Mouse (Mus musculus): ENCODE measurements at regions not wholly inside any gene's neighbourhood (a gene's known extent, or its start where the extent isn't known, plus 50 kb on each side); places are given as distances from the start of the nearest gene placed in this dataset.

DNA sequence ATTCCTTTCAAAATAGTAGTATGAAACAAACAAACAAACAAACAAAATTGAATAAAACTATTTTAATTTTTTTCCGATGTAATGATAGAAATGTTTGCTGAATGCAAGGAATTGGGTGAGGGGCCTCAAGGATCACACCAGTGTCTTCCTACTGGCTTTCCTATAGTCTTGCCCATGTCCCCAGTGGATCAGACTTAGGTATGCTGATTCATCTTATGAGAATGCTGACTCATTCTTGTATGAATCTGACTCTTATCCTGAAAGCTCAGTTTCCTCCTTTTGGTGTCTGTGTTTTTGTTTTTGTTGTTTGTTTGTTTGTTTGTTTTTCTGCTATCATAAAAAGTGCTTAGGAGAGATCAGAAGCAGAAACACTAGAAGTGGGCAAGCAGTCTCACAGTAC, 491.7 kb upstream of the Marcks start:
- H3K4me3 ChIP-seq (ENCODE audit: control insufficient read depth in 1 of 2, insufficient read depth in 1 of 2, low read depth in 2 of 2, low read length in 2 of 2) = no peak overlapping the region
- H3K27me3 ChIP-seq (ENCODE audit: control insufficient read depth in 1 of 2, insufficient read depth in 2 of 2, low read length in 2 of 2) = no peaks in the 10 kb centered on the region
- no peaks in the 10 kb centered on the region for H3K9me3 ChIP-seq (replicated peaks; ENCODE audit: insufficient read depth, low read length)
- H3K27ac ChIP-seq (ENCODE audit: control insufficient read depth, low read depth, low read length) = no peak overlapping the region
- no peaks in the 10 kb centered on the region for H3K36me3 ChIP-seq (ENCODE audit: control insufficient read depth in 1 of 2, insufficient read depth in 2 of 2, low read length in 2 of 2)
- H3K79me2 ChIP-seq (ENCODE audit: control insufficient read depth, insufficient read depth, low read length, poor library complexity) = no peaks in the 10 kb centered on the region
- no peak for TF ChIP-seq EP300 (IDR thresholded peaks at IDR 0.05; ENCODE audit: low read depth in 1 of 2, low read length in 2 of 2)
- TF ChIP-seq GABPA (IDR thresholded peaks at IDR 0.05; ENCODE audit: low read depth, low read length) = no peak
- TF ChIP-seq CTCF (IDR thresholded peaks at IDR 0.05 in 2 of 3, conservative IDR thresholded peaks at IDR 0.05 in 1 of 3; ENCODE audit: control insufficient read depth in 1 of 3, insufficient read depth in 1 of 3, low read depth in 2 of 3, low read length in 3 of 3, poor library complexity in 1 of 3, severe bottlenecking in 1 of 3) = no peak
- no peak for TF ChIP-seq UBTF (IDR thresholded peaks at IDR 0.05; ENCODE audit: borderline replicate concordance, insufficient read depth, low read depth, low read length)
- no peak for TF ChIP-seq MXI1 (IDR thresholded peaks at IDR 0.05; ENCODE audit: low read depth, low read length)
- TF ChIP-seq ZMIZ1 (IDR thresholded peaks at IDR 0.05; ENCODE audit: low read depth, low read length) = no peak
- TF ChIP-seq TBP (IDR thresholded peaks at IDR 0.05; ENCODE audit: low read depth, low read length) = no peak
- no peak for TF ChIP-seq RAD21 (IDR thresholded peaks at IDR 0.05; ENCODE audit: low read depth, low read length)
- TF ChIP-seq NRF1 (IDR thresholded peaks at IDR 0.05; ENCODE audit: insufficient read depth, low read depth, low read length, poor library complexity, severe bottlenecking) = no peak
- no peak for TF ChIP-seq USF1 (IDR thresholded peaks at IDR 0.05; ENCODE audit: low read depth, low read length)
- TF ChIP-seq BHLHE40 (IDR thresholded peaks at IDR 0.05; ENCODE audit: borderline replicate concordance, low read depth, low read length) = no peak
- TF ChIP-seq USF2 (IDR thresholded peaks at IDR 0.05; ENCODE audit: borderline replicate concordance in 1 of 2, insufficient read depth in 1 of 2, low read depth in 1 of 2, low read length in 2 of 2) = no peak
- no peak for TF ChIP-seq MYB (IDR thresholded peaks at IDR 0.05; ENCODE audit: low read depth, low read length)
- TF ChIP-seq POLR2AphosphoS2 (IDR thresholded peaks at IDR 0.05; ENCODE audit: low read length) = no peak
- no peak for TF ChIP-seq ZC3H11A (IDR thresholded peaks at IDR 0.05; ENCODE audit: low read depth, low read length)
- H3K9ac ChIP-seq (ENCODE audit: control insufficient read depth, low read depth, low read length, poor library complexity, severe bottlenecking) = no peak overlapping the region
- no peak for DNase-seq (ENCODE audit: low read depth, low spot score)
- no peaks in the 10 kb centered on the region for H3K4me1 ChIP-seq (ENCODE audit: control insufficient read depth in 1 of 2, insufficient read depth in 2 of 2, low read length in 2 of 2)

DNA sequence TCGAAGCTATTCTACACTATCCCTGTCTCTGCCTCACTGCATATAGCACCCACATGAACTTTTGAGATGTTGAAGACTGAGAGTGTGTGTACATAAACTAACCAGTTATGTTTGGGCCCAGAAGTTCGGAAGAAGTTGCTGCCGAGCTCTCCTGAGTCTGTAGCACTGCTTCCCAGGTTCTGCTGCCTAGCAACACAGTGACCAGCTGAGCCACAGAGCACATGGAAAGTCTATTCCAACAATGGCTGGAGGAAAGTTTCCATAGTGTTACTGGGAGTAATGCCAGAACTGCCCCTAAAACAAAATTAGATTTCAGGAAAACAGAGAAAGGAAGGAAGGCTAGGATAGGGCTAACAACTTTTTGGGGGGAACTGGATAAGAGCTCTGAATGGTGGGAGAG, 489.2 kb upstream of the Marcks start:
- H3K27me3 ChIP-seq (ENCODE audit: control insufficient read depth in 1 of 2, insufficient read depth in 2 of 2, low read length in 2 of 2) = no peaks in the 10 kb centered on the region
- no peaks in the 10 kb centered on the region for H3K4me1 ChIP-seq (ENCODE audit: control insufficient read depth in 1 of 2, insufficient read depth in 2 of 2, low read length in 2 of 2)
- H3K36me3 ChIP-seq (ENCODE audit: control insufficient read depth in 1 of 2, insufficient read depth in 2 of 2, low read length in 2 of 2) = no peaks in the 10 kb centered on the region
- no peaks in the 10 kb centered on the region for H3K9me3 ChIP-seq (replicated peaks; ENCODE audit: insufficient read depth, low read length)
- TF ChIP-seq UBTF (IDR thresholded peaks at IDR 0.05; ENCODE audit: borderline replicate concordance, insufficient read depth, low read depth, low read length) (no peak), MYB (IDR thresholded peaks at IDR 0.05; ENCODE audit: low read depth, low read length) (no peak), MYC (IDR thresholded peaks at IDR 0.05; ENCODE audit: low read depth, low read length) (no peak), RAD21 (IDR thresholded peaks at IDR 0.05; ENCODE audit: low read depth, low read length) (no peak), SMC3 (IDR thresholded peaks at IDR 0.05; ENCODE audit: low read depth, low read length) (no peak), CTCF (IDR thresholded peaks at IDR 0.05 in 2 of 3, conservative IDR thresholded peaks at IDR 0.05 in 1 of 3; ENCODE audit: control insufficient read depth in 1 of 3, insufficient read depth in 1 of 3, low read depth in 2 of 3, low read length in 3 of 3, poor library complexity in 1 of 3, severe bottlenecking in 1 of 3) (no peak), GABPA (IDR thresholded peaks at IDR 0.05; ENCODE audit: low read depth, low read length) (no peak)
- H3K79me2 ChIP-seq (ENCODE audit: control insufficient read depth, insufficient read depth, low read length, poor library complexity) = no peaks in the 10 kb centered on the region
- H3K27ac ChIP-seq (ENCODE audit: control insufficient read depth, low read depth, low read length) = no peak overlapping the region
- H3K4me3 ChIP-seq (ENCODE audit: control insufficient read depth in 1 of 2, insufficient read depth in 1 of 2, low read depth in 2 of 2, low read length in 2 of 2) = no peak overlapping the region
- no peak for DNase-seq (ENCODE audit: low read depth, low spot score)
- H3K9ac ChIP-seq (ENCODE audit: control insufficient read depth, low read depth, low read length, poor library complexity, severe bottlenecking) = no peak overlapping the region
